Mouse (Mus musculus) cerebellum, postnatal 14 days (tissue): ENCODE data around the gene D630039A03Rik.
A peak's percentile ranks its signal among the peaks of the same experiment; 100 is the strongest.
"Not testable (repeated sequence)": the region's sequence is repeated elsewhere in the genome, so short reads cannot be mapped to it uniquely, and the experiment has no call there.

Source experiments
- DNase-seq, 2 experiments: peaks; one replicate each; pipeline ENCODE4 v3.0.0; 2021; ENCODE audit warnings: mixed read lengths in 2 of 2

Gene D630039A03Rik

DNA sequence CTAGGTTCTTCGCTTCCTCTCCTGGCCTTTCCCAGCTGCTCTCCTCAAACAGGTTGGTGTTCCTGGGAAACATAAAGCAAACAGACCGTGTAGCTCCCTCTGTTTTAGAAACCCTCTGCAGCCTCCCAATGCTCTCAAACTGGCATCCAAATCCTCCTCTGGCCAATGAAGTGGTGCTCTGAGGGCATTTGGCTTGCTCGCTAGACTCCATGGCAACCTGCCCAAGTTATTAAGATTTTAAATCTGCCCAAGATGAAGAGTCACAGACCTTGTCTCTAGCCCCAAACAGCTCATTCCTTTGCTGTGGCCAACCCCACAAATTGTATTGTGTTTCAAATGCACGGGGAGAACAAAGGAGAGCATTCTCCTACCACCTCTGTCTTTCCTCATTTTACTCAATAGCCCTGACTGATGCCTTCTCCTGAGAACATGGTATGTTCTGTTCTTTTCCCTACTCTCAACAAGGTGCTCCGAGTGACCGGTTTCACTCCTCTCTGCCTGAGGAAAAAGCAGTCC lies 8.5 kb upstream of the D630039A03Rik start:
- peak; percentile 48 to 49 for DNase-seq

DNA sequence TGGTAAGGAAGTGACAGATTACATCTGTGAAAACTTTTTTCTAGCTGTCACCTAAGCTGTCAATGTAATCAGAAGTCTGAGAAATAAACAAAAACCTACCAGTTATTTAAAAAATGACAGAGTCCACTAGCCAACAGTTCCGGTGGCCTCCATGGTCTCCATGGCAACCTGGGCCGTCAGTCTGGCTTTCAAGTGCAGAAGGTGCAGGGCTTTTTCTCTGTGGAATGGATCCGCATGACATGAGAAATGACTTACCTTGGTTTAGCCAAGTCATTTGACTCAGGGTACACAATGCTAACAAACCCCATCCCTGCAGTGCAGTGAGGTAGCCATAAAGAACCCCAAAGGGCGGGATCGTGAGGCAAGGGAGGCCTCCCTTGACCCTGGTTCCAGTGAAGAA lies 6.1 kb upstream of the D630039A03Rik start:
- DNase-seq = peak; percentile 46 to 49

DNA sequence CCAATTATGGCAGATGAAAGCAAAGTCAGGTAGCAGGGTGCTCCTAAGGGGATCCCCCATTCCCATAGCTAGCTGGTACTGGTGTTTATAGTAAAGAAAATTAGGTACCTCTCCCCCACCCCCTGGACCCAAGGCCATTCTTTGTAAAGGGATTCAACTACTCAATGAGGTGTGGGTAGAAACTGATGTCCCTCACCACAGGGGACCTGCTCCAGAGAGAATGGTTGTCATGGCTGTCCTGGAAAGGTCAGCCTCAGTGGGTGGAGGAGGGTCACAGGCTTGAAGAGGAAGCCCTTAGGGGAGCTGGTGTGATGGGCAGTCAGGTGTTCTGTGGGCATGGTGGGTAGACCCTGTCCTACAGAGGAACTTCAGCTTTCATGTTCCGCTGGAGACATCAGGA lies 4.4 kb upstream of the D630039A03Rik start:
- DNase-seq = no peak

DNA sequence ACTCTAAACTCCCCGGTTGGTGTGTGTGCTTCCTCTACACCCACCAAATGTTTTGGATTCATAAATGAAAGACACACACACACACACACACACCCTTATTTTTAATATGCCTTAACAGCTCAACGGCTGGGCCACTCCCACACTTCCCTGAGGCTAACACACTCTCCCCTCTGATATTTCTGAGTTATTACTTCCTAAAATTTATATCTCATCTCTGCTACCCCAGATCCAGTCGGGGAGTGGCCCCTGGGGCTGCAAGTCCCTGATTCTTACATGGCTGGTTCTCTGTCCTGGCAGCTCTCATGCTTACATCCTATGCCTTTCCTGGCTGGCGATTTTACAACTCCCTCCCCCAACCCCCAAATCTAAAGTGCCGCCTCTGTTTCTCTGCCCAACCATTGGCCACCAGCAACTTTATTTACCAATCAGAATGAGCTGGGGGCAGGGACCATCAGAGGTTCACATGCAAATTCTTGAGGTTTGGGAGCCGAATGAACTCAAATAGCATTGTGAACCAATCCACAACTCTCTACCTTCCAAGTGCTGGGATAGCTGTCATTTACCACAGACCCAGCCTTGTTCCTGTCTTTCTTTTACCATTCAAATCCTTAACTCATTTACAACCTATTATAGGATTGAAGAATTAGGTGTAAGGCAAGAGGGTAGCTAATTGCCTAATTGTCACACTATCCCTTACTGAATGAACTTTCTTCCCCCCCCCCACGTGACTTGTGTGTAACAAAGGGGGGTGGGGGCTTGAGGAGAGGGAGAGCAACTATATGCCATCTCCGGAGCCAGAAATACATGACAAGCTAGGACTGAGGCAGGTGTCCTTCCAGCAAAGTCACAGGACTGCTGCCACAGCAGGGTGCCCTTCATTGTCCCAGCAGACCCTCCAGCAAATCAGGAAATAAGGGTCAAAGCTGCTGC lies 3.7 kb upstream of the D630039A03Rik start:
- no peak for DNase-seq

DNA sequence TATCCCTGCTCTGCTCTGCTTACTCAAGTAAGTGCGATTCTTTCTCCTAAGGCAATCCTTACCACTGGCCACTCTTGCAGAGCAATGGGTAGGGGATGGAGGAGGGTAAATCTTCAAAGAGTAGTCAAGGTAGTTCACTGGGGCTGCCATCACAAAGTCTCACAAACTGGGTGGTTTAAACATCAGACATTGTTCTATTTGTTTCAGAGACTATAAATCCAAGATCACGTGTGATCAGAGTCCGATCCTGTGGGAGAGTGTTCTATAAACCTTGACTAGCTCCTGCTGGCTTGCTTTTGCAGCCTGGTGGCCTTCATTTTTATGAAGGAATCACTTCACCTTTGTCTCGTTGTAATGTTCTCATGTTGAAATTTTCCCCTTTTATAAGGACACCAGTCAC lies 614 bp upstream of the D630039A03Rik start:
- DNase-seq = no peak

DNA sequence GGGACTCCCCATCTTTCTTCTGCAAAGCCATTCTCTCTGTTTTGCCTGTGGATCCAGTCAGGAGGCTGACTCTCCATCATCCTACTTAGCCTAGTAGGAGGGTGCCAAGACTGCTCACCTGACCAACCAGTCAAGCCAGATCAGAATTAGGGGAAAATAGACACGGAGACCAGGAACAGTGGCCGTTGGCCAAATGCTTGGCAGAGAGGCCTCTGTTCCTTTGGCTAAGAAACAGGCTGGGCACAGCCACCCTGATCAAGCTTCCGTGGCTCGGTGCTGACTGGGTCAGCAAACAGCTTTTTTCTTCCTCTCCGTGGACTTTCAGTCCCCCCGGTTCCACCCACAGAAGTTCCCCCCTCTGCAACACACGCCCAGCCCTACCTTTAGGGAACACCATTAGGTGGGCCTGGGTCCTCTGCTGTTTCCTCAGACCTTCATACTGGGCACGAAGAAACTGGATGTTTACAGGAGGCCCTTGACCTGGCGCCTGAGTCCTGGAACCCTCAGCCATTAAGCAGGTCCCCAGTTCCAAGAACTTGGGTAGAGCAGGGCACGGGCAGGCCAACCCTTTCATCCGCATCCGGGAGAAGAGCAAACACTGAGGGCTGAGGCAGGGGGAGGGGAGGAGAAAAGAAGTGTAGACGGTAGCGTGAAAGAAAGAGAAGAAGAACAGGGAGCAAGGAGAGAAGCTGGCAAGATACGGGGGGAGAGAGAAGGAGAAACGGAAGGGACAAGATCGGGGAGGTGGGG lies 706 bp downstream of the D630039A03Rik start:
- DNase-seq = peak; percentile 94 to 95

DNA sequence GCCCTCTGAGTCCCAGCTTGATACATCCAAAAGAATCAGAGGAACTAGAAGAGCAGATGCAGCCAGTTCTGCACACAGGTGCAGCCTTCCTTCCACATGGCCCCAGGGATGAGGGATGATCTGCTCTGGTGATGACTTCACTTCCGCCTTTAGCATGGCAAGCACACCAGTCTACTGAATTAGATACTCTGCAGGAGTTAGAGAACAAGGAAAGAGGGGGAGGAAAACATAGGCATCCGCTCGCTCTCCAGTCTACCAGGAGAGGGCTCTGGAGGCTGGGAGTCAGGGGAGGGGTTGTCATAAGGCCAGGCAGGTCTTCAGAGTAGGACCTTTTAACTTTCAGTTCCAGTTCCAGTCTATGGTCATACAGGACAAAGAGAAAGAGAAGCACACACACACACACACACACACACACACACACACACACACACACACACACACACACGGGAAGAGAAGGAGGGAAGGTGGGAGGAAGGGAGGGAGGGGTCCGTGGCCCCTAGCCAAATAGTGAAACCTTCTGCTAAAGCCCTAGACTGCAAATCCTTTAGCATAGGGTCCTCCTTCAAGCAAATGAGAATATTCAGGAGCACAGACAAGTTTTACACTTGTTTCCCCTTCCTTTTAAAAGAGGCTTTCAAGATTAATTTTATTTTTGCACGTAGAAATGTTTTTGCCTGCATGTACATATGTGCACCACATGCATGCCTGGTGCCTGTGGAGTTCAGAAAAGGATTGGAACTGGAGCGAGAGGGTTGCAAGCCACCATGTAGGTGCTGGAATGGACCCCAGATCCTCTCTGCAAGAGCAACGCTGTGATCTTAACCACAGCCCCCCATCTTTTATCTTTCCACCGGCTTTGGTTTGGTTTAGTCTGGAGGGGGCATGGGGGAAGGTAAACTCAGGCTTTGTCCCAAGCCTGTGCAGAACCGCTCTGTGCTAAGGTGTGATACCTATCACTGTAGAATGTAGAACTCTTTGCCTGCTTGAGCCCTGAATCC lies 1.6 kb downstream of the D630039A03Rik start:
- DNase-seq = peak; percentile 81 to 88

DNA sequence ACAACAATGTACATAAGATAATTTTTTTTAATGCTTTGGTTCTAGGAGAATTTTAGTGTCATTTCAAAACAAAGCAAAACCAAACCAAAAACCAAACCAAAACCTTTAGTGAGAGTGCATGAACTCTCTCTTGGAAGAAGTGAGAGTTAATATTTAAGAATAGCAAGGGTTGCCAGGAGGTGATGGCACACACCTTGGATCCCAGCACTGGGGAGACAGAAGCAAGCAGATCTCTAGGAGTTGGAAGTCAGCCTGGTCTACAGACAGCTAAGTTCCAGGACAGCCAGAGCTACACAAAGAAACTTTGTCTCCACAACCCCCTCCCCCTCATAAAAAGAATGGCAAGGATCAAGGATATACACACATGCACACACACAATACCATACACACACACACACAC lies 3.1 kb downstream of the D630039A03Rik start:
- no peak for DNase-seq

DNA sequence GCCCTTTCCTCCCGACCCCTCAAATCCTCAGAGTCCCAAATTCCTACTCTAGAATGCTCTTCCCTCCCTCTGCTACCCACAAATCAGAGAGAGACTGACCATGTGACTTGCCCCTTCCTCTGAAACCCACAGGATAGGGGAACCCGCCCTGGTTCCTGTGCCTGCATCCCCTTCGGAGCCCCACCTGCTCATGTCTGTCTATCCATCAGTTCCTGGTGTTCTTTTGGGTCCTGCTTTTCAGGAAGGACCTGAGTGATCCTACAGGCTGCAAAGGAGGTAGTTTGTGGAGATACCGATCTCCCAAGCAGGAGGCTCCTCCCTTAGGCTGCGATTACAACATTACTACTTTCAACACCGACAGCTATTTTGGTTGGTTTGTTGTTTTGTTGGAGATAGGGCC lies 7.2 kb downstream of the D630039A03Rik start:
- DNase-seq = no peak

DNA sequence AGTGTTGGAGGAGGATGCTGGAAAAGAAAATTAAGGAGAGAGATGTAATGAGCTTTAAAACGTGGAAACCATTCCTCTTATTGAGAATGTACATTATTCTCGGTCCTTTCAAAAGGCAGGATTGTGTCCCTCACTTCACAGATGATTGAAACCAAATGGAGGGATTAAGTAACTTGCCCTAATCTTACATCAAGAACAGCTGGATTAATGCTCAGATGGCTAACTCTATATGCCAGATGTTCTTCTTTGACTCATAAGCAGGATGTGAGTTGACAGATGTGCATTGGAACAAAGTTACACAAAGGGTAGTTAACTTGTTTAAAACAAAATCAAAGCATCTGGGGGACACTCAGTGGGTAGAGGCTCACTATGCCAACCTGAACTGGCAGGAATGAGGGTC lies 9.4 kb downstream of the D630039A03Rik start:
- DNase-seq = no peak

DNA sequence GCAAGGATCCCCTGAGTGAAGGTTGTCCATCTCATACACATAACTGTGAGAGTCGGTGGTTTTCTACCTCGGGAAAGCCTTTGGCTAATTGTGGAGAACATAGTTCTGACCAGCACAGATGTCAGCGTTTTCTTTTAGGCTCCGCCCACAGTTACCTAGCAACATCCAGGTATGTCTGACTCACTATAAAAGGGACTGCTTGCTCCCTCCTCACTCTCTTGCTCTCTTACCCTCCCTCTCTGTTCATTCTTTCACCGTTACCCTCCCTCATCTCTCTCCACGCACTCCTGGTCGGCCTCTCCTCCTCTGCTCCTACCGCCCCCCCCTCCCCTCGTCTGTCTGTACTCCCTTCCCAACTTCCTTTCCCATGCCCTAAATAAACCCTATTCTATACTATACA lies 11.5 kb downstream of the D630039A03Rik start:
- DNase-seq = no peak

DNA sequence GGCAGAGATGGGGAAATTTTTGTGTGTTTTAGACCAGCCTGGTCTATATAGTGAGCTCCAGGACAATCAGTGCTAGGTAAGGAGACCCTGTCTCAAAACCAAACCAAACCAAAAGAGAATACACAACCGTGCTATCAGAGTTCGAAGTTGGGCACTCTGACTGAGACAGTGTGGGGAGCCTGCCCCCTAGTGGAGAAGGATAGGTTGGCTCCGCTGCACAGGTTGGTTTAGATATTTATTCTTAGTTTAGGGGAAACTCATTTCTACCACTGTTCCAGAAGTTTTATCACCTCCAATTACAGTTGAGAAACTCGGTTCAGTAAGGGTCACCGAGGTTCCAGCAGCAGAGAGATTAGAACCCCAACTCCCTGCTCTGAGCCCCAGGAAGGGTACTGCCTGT lies 11.9 kb downstream of the D630039A03Rik start:
- peak; percentile 79 to 85 for DNase-seq

DNA sequence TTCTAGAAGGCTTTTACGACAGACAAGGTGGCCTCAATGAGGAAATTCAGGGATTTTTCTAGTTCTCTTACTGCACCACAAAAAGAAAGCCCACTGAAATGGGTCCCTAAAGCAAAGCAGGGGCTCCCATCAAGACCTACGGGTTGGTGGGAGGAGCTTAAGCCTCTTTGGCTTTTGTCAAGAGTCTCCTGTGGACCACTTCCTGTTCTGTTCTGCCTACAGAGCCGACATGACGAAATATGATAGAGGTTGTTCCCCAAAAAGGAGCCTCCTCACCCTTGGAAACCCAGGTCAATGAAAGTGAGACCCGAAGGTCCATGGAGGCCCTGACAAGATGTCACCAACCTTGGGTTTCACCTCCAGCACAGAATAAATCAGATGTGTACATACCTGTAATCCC lies 13.5 kb downstream of the D630039A03Rik start:
- DNase-seq = no peak

DNA sequence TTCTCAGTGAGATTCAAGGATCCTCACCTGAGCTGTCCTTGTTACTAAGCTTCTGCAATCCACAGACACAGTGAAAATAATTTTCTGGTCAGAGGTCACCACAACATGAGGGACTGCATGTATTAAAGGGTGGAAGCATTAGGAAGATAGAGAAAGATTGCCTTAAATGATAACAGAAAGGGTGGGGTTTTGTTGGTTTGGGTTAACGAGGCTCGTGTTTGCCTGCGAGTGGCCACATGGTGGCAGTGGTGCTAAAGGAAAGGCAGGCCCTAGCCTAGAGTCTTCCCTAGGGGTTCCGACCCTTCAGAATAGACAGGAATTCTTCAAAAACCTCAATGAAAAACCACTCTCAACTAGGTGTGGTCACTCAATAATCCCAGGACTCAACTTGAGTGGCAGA lies 14.9 kb downstream of the D630039A03Rik start:
- DNase-seq = peak; percentile 81 to 87

DNA sequence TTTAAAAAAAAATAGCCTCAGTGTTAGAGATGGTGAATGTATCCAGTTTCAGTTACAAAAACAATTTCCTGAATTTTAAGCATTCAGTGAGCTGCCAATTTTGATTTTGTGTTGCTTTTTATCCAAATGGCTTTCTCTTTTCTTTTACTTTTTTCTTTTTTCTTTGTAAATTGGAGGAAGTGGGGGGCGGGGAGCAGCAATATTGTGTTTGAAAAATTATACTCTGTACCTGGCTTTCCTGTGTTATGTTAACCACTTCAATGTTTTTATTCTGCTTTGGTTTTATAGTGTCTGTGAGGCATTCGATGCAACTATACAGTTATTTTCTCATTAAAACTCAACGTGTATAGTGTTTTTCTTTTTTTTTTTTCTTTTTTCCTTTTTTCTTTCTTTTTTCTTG lies 19.5 kb downstream of the D630039A03Rik start:
- DNase-seq = no peak

DNA sequence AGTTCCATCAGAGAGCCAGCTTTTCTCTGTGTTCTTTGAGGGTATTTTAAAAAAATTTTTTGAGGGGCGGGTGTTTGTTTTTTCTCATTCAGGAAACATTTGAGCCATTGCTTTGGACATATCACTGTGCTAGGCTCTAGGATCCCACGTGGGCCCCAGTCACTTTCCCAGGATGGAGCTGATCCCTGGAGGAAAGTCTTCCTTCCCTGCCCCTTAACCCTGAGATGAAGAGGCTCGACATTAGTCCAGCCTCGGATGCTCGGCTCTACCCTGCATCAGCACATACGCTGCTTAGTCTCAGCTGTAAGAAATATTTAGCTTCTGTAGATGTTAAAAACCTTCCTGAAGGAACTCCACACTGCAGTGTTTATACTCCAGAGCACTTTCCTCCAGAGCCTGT lies 20.2 kb downstream of the D630039A03Rik start:
- DNase-seq = no peak

DNA sequence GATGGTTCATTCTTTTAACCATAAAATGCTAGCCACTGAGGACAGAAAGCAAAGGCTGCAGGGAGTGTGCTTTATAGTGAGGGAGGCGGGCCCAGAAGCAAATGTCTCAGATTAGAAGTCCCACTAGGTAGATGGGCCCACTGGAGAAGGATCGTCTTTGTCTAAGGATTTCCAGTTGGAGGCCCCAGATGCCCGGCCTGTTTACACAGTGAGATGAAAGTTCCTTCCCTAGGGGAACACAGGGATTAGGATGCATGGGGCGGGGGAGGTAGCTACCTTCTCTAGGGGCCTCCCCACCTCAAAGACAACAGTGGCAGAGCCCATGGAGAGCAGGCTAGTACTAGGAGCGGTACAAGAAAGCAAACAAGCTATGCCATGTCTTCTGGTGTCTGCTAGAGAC lies 21.0 kb downstream of the D630039A03Rik start:
- DNase-seq = no peak

DNA sequence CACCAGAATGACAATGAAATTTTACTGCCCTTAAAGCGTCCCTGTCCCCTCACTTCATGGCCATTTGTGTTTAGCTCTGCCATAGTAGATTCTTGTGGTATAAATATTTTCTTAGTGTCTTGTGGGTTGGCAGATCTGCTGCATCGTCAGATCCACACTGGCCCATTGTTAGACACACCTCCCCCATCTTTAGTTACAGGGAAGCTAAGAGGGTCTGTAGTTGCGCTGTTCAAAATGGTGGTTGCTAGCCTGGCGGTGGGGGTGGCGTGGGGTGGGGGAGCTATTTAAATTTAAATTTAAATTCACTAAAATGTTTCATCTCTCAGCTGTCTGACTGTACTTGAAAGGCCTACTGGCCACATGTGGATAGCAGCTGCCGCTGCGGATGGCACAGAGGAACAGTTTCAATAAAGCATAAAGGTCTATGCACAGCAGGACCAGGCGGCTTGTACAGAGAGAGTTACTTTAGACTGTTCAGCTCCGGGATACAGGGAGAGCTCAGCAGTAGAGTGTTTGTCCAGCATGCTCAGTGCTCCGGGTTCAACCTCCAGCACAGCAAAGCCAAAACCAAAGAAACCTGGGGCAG lies 24.0 kb downstream of the D630039A03Rik start:
- no peak for DNase-seq

DNA sequence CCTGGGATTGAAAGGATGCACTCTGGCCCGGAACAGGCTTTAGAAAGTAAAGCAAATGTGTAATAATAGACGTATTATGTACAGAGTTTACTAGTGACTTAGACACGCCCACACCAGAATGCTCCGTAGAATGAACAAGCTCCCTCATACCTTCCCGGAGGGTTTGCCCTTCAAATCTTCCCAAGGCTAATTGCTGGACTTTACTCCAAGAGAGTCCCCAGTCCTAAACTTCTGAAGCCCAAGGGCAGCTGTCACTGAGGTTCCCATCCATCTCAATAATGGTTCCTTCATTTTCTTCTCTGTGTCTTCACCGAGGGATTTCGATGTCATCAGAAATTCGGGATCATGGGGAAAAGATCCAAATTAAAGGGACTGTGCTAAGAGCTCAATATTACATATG lies 26.3 kb downstream of the D630039A03Rik start:
- no peak for DNase-seq

DNA sequence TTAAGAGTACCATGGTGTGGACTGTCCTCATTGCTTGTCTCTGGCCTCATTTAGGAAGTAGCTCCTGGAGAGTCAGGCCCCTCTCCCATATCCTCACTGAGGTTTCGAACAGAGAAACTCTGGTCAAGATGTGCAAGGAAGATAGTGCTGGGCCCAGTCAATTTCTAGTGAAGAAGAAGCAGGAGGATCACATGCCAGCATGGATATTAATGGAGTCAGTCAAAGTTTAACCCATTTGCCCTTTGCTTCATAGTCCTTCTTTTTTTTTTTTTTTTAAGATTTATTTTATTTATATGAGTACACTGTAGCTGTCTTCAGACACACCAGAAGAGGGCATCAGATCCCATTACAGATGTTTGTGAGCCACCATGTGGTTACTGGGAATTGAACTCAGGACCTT lies 27.1 kb downstream of the D630039A03Rik start:
- not testable (repeated sequence) for DNase-seq

DNA sequence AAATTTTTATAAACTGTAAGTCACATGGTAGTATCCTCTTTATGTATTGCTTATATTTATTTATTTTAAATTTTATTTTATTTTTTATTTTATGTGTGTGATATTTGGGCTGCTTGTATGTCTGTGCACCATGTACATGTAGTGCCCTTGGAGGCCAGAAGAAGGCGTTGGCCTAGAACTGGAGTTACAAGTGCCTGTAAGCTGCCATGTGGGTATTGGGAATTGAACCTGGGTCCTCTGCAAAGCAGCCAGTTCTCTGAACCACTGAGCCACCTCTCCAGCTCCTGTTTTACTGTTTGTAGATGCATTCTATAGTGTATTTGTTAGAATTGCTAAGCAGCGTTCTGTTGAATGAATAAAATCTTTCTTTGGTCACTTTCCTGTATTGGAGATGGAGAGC lies 27.9 kb downstream of the D630039A03Rik start:
- no peak for DNase-seq

DNA sequence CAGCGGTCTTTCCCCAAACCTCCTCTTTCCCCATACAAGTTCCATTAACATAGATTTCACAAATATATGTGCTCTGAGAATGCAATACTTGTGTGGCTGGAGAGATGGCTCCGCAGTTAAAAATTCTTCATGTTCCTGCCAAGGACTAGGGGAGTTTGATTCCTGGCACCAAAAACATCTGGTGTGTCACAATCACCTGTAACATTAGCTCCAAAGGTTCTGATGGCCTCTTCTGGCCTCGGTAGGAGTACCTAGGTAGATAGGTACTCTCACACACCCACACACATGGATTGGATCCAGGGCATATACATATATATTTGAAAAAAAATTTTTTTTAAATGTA lies 29.2 kb downstream of the D630039A03Rik start:
- no peak for DNase-seq
